Mouse (Mus musculus) heart, embryonic 16.5 days (tissue): ENCODE data around the gene Olfr282. TPM values are rescaled to one million over a fixed set of nuclear protein-coding genes. Genes with fewer than 3 reads are reported as not detected.

ENCODE experiments used
- ATAC-seq: fragments of 200-750 bp; cut with Nextera tagmentation; replicated peaks from 2 replicates; pipeline ENCODE4 v1.8.0; 2017; ENCODE audit warnings: moderate number of reproducible peaks; ENCODE audit not compliant: insufficient read depth, low FRiP score; ENCODE audit errors: extremely low read depth
- H3K27ac ChIP-seq: fragments of 300-500 bp; sonication (generic); 2 replicates; pipeline ENCODE4 v1.5.1; 2014; ENCODE audit warnings: mild to moderate bottlenecking, low read length, control low read depth, moderate library complexity
- H3K27me3 ChIP-seq: fragments of 300-500 bp; sonication (generic); 2 replicates; pipeline ENCODE4 v1.6.1; 2014; ENCODE audit warnings: low read length, mixed read lengths; ENCODE audit not compliant: control insufficient read depth, insufficient read depth
- H3K36me3 ChIP-seq: fragments of 300-500 bp; sonication (generic); 2 replicates; pipeline ENCODE4 v1.6.1; 2014; ENCODE audit not compliant: control insufficient read depth, insufficient read depth
- H3K4me1 ChIP-seq: fragments of 300-500 bp; sonication (generic); 2 replicates; pipeline ENCODE4 v1.6.1; 2014; ENCODE audit warnings: low read length, mixed read lengths; ENCODE audit not compliant: control insufficient read depth, insufficient read depth
- H3K4me2 ChIP-seq: fragments of 300-500 bp; sonication (generic); 2 replicates; pipeline ENCODE4 v1.6.1; 2014; ENCODE audit warnings: low read depth, mild to moderate bottlenecking, control low read depth, low read length
- H3K4me3 ChIP-seq: fragments of 300-500 bp; sonication (generic); 2 replicates; pipeline ENCODE4 v1.5.1; 2014; ENCODE audit warnings: mild to moderate bottlenecking, control low read depth, low read length
- H3K9ac ChIP-seq: fragments of 300-500 bp; sonication (generic); 2 replicates; pipeline ENCODE4 v1.6.1; 2014; ENCODE audit warnings: low read length, control low read depth
- H3K9me3 ChIP-seq: fragments of 300-500 bp; sonication (generic); replicated peaks from 2 replicates; pipeline ENCODE4 v1.6.1; 2016; ENCODE audit warnings: low read length; ENCODE audit not compliant: control insufficient read depth
- WGBS: fragments of 180-500 bp; shearing (Covaris S2); extraction: QIAGEN DNeasy Blood & Tissue Kit; methylation state at CpG from one replicate; pipeline ENCODE4 v1.1.7; 2014; 5-methylcytosine and 5-hydroxymethylcytosine counted together
- polyA plus RNA-seq: library from polyadenylated mRNA; unstranded; fragments of >200 nt; fragmentation: Nextera tagmentation; extraction: Ambion mirVana; gene quantifications from 2 replicates; pipeline ENCODE4 v1.2.1, GENCODE M21; 2015

Olfr282 gene
- polyA plus RNA-seq, 1 experiment from 2014 or later = not detected

- no peaks in the 10 kb centered on the region for H3K4me1 ChIP-seq
- no peak overlapping the region for H3K27ac ChIP-seq
- WGBS = 63% methylated on average over 18 of the region's 18 CpGs
- no peaks in the 10 kb centered on the region; the same call in 1 of the 2 replicates for H3K27me3 ChIP-seq
- H3K4me3 ChIP-seq = no peak overlapping the region
- no peak for ATAC-seq
- H3K9me3 ChIP-seq = peaks cover 6% of the 10 kb centered on the region; the same call in 1 of the 2 replicates
- H3K9ac ChIP-seq = no peak overlapping the region
- H3K4me2 ChIP-seq = no peak overlapping the region
- H3K36me3 ChIP-seq = no peaks in the 10 kb centered on the region
Observed at GRCm38 (mm10) chr15:98483907-98484886, 53.2 kb downstream of the Olfr282 start.

- ATAC-seq = no peak
- H3K27me3 ChIP-seq = no peaks in the 10 kb centered on the region; the same call in 1 of the 2 replicates
- WGBS = 90% methylated on average over 8 of the region's 8 CpGs
Observed at GRCm38 (mm10) chr15:98486433-98487021, 55.5 kb downstream of the Olfr282 start.

More at GRCm38 (mm10) chr15:98486433-98487021, 55.5 kb downstream of the Olfr282 start:
- H3K36me3 ChIP-seq = no peaks in the 10 kb centered on the region
- H3K4me3 ChIP-seq = no peak overlapping the region
- H3K27ac ChIP-seq = no peak overlapping the region
- H3K9ac ChIP-seq = no peak overlapping the region
- H3K4me2 ChIP-seq = no peak overlapping the region
- H3K9me3 ChIP-seq = peaks cover 8% of the 10 kb centered on the region; the same call in 1 of the 2 replicates
- no peaks in the 10 kb centered on the region for H3K4me1 ChIP-seq

Other genes with a start within 250 kb of the Olfr282 start
- gene Olfr288, start 235.7 kb upstream of the Olfr282 start, polyA plus RNA-seq = not detected in 2 replicates
- gene Gm44579, start 210.2 kb upstream of the Olfr282 start, polyA plus RNA-seq = not detected in 2 replicates
- not detected in 2 replicates for gene Olfr287, start 210.2 kb upstream of the Olfr282 start, polyA plus RNA-seq
- not detected in 2 replicates for gene Olfr286, start 196.8 kb upstream of the Olfr282 start, polyA plus RNA-seq
- not detected in 2 replicates for gene H1fnt, start 173.9 kb upstream of the Olfr282 start, polyA plus RNA-seq
- 1.6 and 2.0 TPM in 2 replicates for gene Zfp641, start 135.1 kb upstream of the Olfr282 start, polyA plus RNA-seq
- gene Olfr285, start 113.9 kb upstream of the Olfr282 start, polyA plus RNA-seq = not detected in 2 replicates
- not detected in 2 replicates for gene Olfr284, start 90.2 kb upstream of the Olfr282 start, polyA plus RNA-seq
- not detected in 2 replicates for gene Olfr283, start 50.3 kb upstream of the Olfr282 start, polyA plus RNA-seq
- gene Olfr281, start 21.4 kb downstream of the Olfr282 start, polyA plus RNA-seq = not detected in 2 replicates
- not detected in 2 replicates for gene OR5BS1P, start 38.7 kb downstream of the Olfr282 start, polyA plus RNA-seq
- not detected in 2 replicates for gene Lalba, start 51.5 kb downstream of the Olfr282 start, polyA plus RNA-seq
- not detected in 2 replicates for gene Olfr279, start 61.2 kb downstream of the Olfr282 start, polyA plus RNA-seq
- gene Kansl2, start 103.0 kb downstream of the Olfr282 start, polyA plus RNA-seq = 77.7 and 79.2 TPM in 2 replicates
- gene Ccnt1, start 139.7 kb downstream of the Olfr282 start, polyA plus RNA-seq = 36.4 and 41.2 TPM in 2 replicates
- gene 4930415O20Rik, start 139.8 kb downstream of the Olfr282 start, polyA plus RNA-seq = 0.64 TPM in 1 of 2 replicates, not detected in the other
- 39.0 and 47.1 TPM in 2 replicates for gene Adcy6, start 178.9 kb downstream of the Olfr282 start, polyA plus RNA-seq
- 8.2 and 10.5 TPM in 2 replicates for gene Cacnb3, start 199.6 kb downstream of the Olfr282 start, polyA plus RNA-seq
- gene Ddx23, start 231.7 kb downstream of the Olfr282 start, polyA plus RNA-seq = 15.2 and 18.3 TPM in 2 replicates
- gene Rnd1, start 246.2 kb downstream of the Olfr282 start, polyA plus RNA-seq = 1.1 and 1.7 TPM in 2 replicates